Mouse (Mus musculus) MEL (cell line): ENCODE results near the gene Tnni1.

ENCODE experiments used
- BHLHE40 ChIP-seq: IDR thresholded peaks from 2 replicates; pipeline ENCODE4 v1.6.1; 2012; ENCODE audit warnings: low read depth, mild to moderate bottlenecking, inconsistent platforms, low read length, improper control_type of control experiment, borderline replicate concordance
- CTCF ChIP-seq, 3 experiments: IDR thresholded peaks in 2 of 3; conservative IDR thresholded peaks in 1 of 3; 2 replicates each; pipeline ENCODE4 v1.5.1; 2011 to 2012; ENCODE audit warnings: low read length in 3 of 3, low read depth in 2 of 3, mild to moderate bottlenecking in 2 of 3, improper control_type of control experiment in 1 of 3, inconsistent platforms in 1 of 3, mixed read lengths in 1 of 3, moderate library complexity in 1 of 3; ENCODE audit not compliant: control insufficient read depth in 1 of 3, insufficient read depth in 1 of 3, poor library complexity in 1 of 3, severe bottlenecking in 1 of 3
- EP300 ChIP-seq, 2 experiments: IDR thresholded peaks; 2 replicates each; pipeline ENCODE4 v1.6.1; 2011; ENCODE audit warnings: improper control_type of control experiment in 2 of 2, low read length in 2 of 2, low read depth in 1 of 2, mild to moderate bottlenecking in 1 of 2
- HCFC1 ChIP-seq: IDR thresholded peaks from 2 replicates; pipeline ENCODE4 v1.6.1; 2012; ENCODE audit warnings: low read depth, mild to moderate bottlenecking, inconsistent platforms, low read length, improper control_type of control experiment, moderate library complexity
- POLR2A ChIP-seq, 2 experiments: IDR thresholded peaks; 2 replicates each; pipeline ENCODE4 v1.6.1; 2011 to 2012; ENCODE audit warnings: low read length in 2 of 2, mild to moderate bottlenecking in 2 of 2, control low read depth in 1 of 2, improper control_type of control experiment in 1 of 2, low read depth in 1 of 2, moderate library complexity in 1 of 2; ENCODE audit not compliant: control insufficient read depth in 1 of 2, insufficient read depth in 1 of 2, poor library complexity in 1 of 2
- POLR2AphosphoS5 ChIP-seq: IDR thresholded peaks from 2 replicates; pipeline ENCODE4 v1.6.1; 2012; ENCODE audit warnings: low read depth, borderline replicate concordance, mild to moderate bottlenecking, inconsistent platforms, low read length, moderate library complexity, mixed read lengths
- ZNF384 ChIP-seq: IDR thresholded peaks from 2 replicates; pipeline ENCODE4 v1.6.1; 2012; ENCODE audit warnings: low read depth, mild to moderate bottlenecking, inconsistent platforms, low read length, improper control_type of control experiment

GRCm38 (mm10) chr1:135788708-135789107 is 9.5 kb downstream of the Tnni1 start:
- TF ChIP-seq CTCF (IDR thresholded peaks at IDR 0.05 in 2 of 3, conservative IDR thresholded peaks at IDR 0.05 in 1 of 3; ENCODE audit: control insufficient read depth in 1 of 3, insufficient read depth in 1 of 3, low read depth in 2 of 3, low read length in 3 of 3, poor library complexity in 1 of 3, severe bottlenecking in 1 of 3): peak; percentile 26 to 54 (median 44); a peak in 5 of 6 replicates
- no peak for TF ChIP-seq POLR2A (IDR thresholded peaks at IDR 0.05; ENCODE audit: control insufficient read depth in 1 of 2, insufficient read depth in 1 of 2, low read depth in 1 of 2, low read length in 2 of 2, poor library complexity in 1 of 2)
- no peak for TF ChIP-seq EP300 (IDR thresholded peaks at IDR 0.05; ENCODE audit: low read depth in 1 of 2, low read length in 2 of 2)
- TF ChIP-seq HCFC1: no peak
- no peak for TF ChIP-seq ZNF384
- TF ChIP-seq POLR2AphosphoS5: no peak
- no peak for TF ChIP-seq BHLHE40
